Mouse (Mus musculus) olfactory bulb, adult 2 months (tissue): Measurements from ENCODE around the gene Frg2f1.

Experiments used
- CTCF ChIP-seq: fragments of 200-500 bp; IDR thresholded peaks from 2 replicates; pipeline ENCODE4 v1.5.1; 2012; ENCODE audit warnings: low read depth, mild to moderate bottlenecking, low read length, moderate library complexity; ENCODE audit not compliant: insufficient read depth
- POLR2A ChIP-seq: fragments of 200-500 bp; IDR thresholded peaks from 2 replicates; pipeline ENCODE4 v1.6.1; 2012; ENCODE audit warnings: mild to moderate bottlenecking, low read depth, low read length, moderate library complexity; ENCODE audit not compliant: insufficient read depth

DNA sequence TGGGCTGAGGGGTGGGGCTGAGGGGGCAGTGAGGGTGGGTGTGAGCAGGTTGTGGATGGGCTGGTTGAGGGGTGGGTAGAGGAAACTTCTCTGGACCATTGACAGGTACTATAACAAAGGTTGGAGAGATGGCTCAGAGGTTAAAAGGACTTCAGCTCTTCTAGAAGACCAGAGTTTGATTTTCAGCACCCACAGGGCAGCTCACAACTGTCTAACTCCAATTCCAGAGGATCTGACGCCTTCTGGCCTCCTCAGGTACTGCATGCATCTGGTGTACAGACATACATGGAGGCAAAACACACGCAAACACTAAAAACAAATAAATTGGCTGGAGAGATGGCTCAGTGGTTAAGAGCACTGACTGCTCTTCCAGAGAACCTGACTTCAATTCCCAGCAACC lies 27.7 kb downstream of the Frg2f1 start:
- TF ChIP-seq CTCF (no peak), POLR2A (no peak)
